Mouse (Mus musculus) frontal cortex, adult (tissue): ENCODE measurements at regions not wholly inside any gene's neighbourhood (a gene's known extent, or its start where the extent isn't known, plus 50 kb on each side); places are given as distances from the start of the nearest gene placed in this dataset.

ENCODE experiments used
- ATAC-seq: cut with Nextera tagmentation; 2 replicates; pipeline ENCODE4 v1.9.2; 2017; ENCODE audit warnings: mild to moderate bottlenecking, moderate library complexity, mixed read lengths; ENCODE audit not compliant: low TSS enrichment

GRCm38 (mm10) chr3:27815201-27815695, 80.9 kb downstream of the Tmem212 start:
- ATAC-seq: no peak

- ATAC-seq: no peak
These were observed 91.9 kb downstream of the Tmem212 start for GRCm38 (mm10) chr3:27804271-27804670.

- ATAC-seq: no peak
These were observed 80.5 kb upstream of the Fndc3b start for GRCm38 (mm10) chr3:27791633-27791951.

- no peak for ATAC-seq
These were observed 80.0 kb upstream of the Fndc3b start for GRCm38 (mm10) chr3:27790932-27791632.

- ATAC-seq: no peak
These were observed 72.8 kb upstream of the Fndc3b start for GRCm38 (mm10) chr3:27783926-27784325.

GRCm38 (mm10) chr3:27783476-27783875, 72.4 kb upstream of the Fndc3b start:
- ATAC-seq: no peak

GRCm38 (mm10) chr3:27782056-27782765, 71.1 kb upstream of the Fndc3b start:
- ATAC-seq: peak; percentile 98

GRCm38 (mm10) chr3:27779892-27780291, 68.8 kb upstream of the Fndc3b start:
- ATAC-seq: no peak

GRCm38 (mm10) chr3:27777751-27778150, 66.6 kb upstream of the Fndc3b start:
- ATAC-seq: no peak

- ATAC-seq: no peak
These were observed 62.1 kb upstream of the Fndc3b start for GRCm38 (mm10) chr3:27773176-27773575.

GRCm38 (mm10) chr3:27769438-27769837, 58.3 kb upstream of the Fndc3b start:
- ATAC-seq: no peak

GRCm38 (mm10) chr3:27767188-27767587, 56.1 kb upstream of the Fndc3b start:
- no peak for ATAC-seq

GRCm38 (mm10) chr3:27766421-27766820, 55.3 kb upstream of the Fndc3b start:
- ATAC-seq: no peak

- ATAC-seq: peak; percentile 89
These were observed 54.8 kb upstream of the Fndc3b start for GRCm38 (mm10) chr3:27765929-27766328.

- ATAC-seq: peak; percentile 69
These were observed 53.4 kb upstream of the Fndc3b start for GRCm38 (mm10) chr3:27764556-27764955.

- no peak for ATAC-seq
These were observed 49.9 kb upstream of the Fndc3b start for GRCm38 (mm10) chr3:27761031-27761430.
